Comparison of ENCODE assay signal across 17 mouse cellular contexts in genomic region chr1:134418414-134418975, GRCm38 (mm10). TPM values are rescaled to one million over a fixed set of nuclear protein-coding genes. Genes with fewer than 3 reads are reported as not detected.
A peak's percentile ranks its signal among the peaks of the same experiment; 100 is the strongest.
DNase-seq lines count a peak whose midpoint lies in the region; ATAC-seq and TF ChIP-seq lines count a peak whose summit lies in the region.
"Had no signal": no experiment of that assay in that cellular context is flagged by ENCODE, and none has a peak within 500 bp of the region (broad histone marks: within the 10 kb centered on the region; RNA-seq: fewer than 3 reads in every experiment).

No protein-coding gene starts in this region.

- peaks cover 33% of the 10 kb centered on the region for H3K4me1 ChIP-seq in liver, adult 2 months (ENCODE audit: control insufficient read depth, insufficient read depth, low read length)
- peaks cover 50% of the 10 kb centered on the region for H3K4me1 ChIP-seq in embryonic facial prominence, embryonic 15.5 days

- H3K36me3 ChIP-seq in liver, adult 2 months (ENCODE audit: control insufficient read depth, insufficient read depth, low read length): peaks cover 8% of the 10 kb centered on the region
- peaks cover 7% of the 10 kb centered on the region; the same call in 1 of the 2 replicates for H3K36me3 ChIP-seq in embryonic facial prominence, embryonic 15.5 days
- peaks cover 7% of the 10 kb centered on the region; the same call in 1 of the 2 replicates for H3K36me3 ChIP-seq in macrophage (ENCODE audit: inconsistent target)

- H3K4me2 ChIP-seq in embryonic facial prominence, embryonic 15.5 days (replicated peaks): no peak overlapping the region
- H3K4me2 ChIP-seq: hindbrain, embryonic 15.5 days had no signal

- TF ChIP-seq POLR2A in liver, adult 2 months (IDR thresholded peaks at IDR 0.05; ENCODE audit: extremely low read depth, insufficient read depth, low read length): no peak

- no peak for TF ChIP-seq CTCF in gastrocnemius, adult 2 months (IDR thresholded peaks at IDR 0.05)
- no peak for TF ChIP-seq CTCF in liver, adult 2 months (IDR thresholded peaks at IDR 0.05; ENCODE audit: low read depth, low read length)

- H3K27me3 ChIP-seq in liver, adult 2 months (ENCODE audit: control insufficient read depth, insufficient read depth, low read length): no peaks in the 10 kb centered on the region
- H3K27me3 ChIP-seq in embryonic facial prominence, embryonic 15.5 days: no peaks in the 10 kb centered on the region
- H3K27me3 ChIP-seq: hindbrain, embryonic 15.5 days had no signal

- H3K4me3 ChIP-seq in gastrocnemius, adult 2 months: peak overlapping the region; percentile 98
- no peak overlapping the region for H3K4me3 ChIP-seq in liver, adult 2 months (ENCODE audit: insufficient read depth, low read depth, low read length)
- H3K4me3 ChIP-seq in embryonic facial prominence, embryonic 15.5 days (replicated peaks): no peak overlapping the region
- no peak overlapping the region for H3K4me3 ChIP-seq in macrophage (ENCODE audit: inconsistent target)
- H3K4me3 ChIP-seq: hindbrain, embryonic 15.5 days had no signal

- DNase-seq in gastrocnemius, adult 2 months: no peak
- no peak for DNase-seq in gastrocnemius, postnatal 10 days
- no peak for DNase-seq in liver, adult 2 months (ENCODE audit: extremely low read depth, low read depth, low spot score)
- DNase-seq in liver: no peak
- DNase-seq in gastrocnemius, adult 8-10 months (ENCODE audit: low spot score in 2 of 2): no peak
- DNase-seq in spleen, postnatal 14 days (ENCODE audit: low spot score in 2 of 2): no peak
- DNase-seq: adrenal gland, postnatal 25 days; cerebellum, postnatal 25 days; kidney, postnatal 10 days; lung, postnatal 14 days; thymus, postnatal 25 days had no signal

- H3K9me3 ChIP-seq in embryonic facial prominence, embryonic 15.5 days (replicated peaks): no peaks in the 10 kb centered on the region
- H3K9me3 ChIP-seq: hindbrain, embryonic 15.5 days had no signal

- H3K9ac ChIP-seq in liver, adult 2 months (ENCODE audit: low read depth, low read length): no peak overlapping the region
- no peak overlapping the region for H3K9ac ChIP-seq in embryonic facial prominence, embryonic 15.5 days
- H3K9ac ChIP-seq: hindbrain, embryonic 15.5 days had no signal

- H3K27ac ChIP-seq in gastrocnemius, adult 2 months: peak overlapping the region; percentile 99
- peak overlapping the region; percentile 78 for H3K27ac ChIP-seq in liver, adult 2 months (replicated peaks; ENCODE audit: insufficient read depth, low read depth, low read length)
- H3K27ac ChIP-seq in embryonic facial prominence, embryonic 15.5 days (replicated peaks): peak overlapping the region; percentile 19; the same call in 1 of the 2 replicates
- H3K27ac ChIP-seq in macrophage: peak overlapping the region; percentile 89

- H3K79me2 ChIP-seq in liver, adult 2 months (ENCODE audit: control insufficient read depth, insufficient read depth, low read length): peaks cover 36% of the 10 kb centered on the region
- peaks cover 75% of the 10 kb centered on the region for H3K79me2 ChIP-seq in macrophage (ENCODE audit: inconsistent target)

- intact Hi-C loops in gastrocnemius, adult 2 months (cut with DNase I): loop anchor here (2.0 kb wide), 1 partner anchor 56 kb away; no protein-coding TSS in a partner anchor

- ATAC-seq in embryonic facial prominence, embryonic 15.5 days (ENCODE audit: insufficient number of reproducible peaks, low FRiP score, low TSS enrichment, low read depth): no peak

- 67% methylated on average over 2 of the region's 2 CpGs for WGBS in liver, adult 2 months
- 76% methylated on average over 2 of the region's 2 CpGs for WGBS in embryonic facial prominence, embryonic 15.5 days
- WGBS in macrophage (ENCODE audit: missing documents): 50% methylated on average over 2 of the region's 2 CpGs

RNA-seq across cellular contexts. Expression of gene Adipor1, which starts 3.3 kb away (rescaled TPM):
- total RNA-seq in gastrocnemius, adult 2 months (2021): 100 to 1,000 TPM; 163 to 196 TPM
- 100 to 1,000 TPM; 108 to 117 TPM for total RNA-seq in gastrocnemius, postnatal 10 days (2021)
- 71.5 and 81.2 TPM in 2 replicates for total RNA-seq in liver, adult 2 months (2014; rRNA removed)
- polyA plus RNA-seq in liver, adult 2 months (2012; rRNA removed): 92.7 and 105 TPM in 2 replicates
- polyA plus RNA-seq in embryonic facial prominence, embryonic 15.5 days (2015; fragmentation: Nextera tagmentation; extraction: Ambion mirVana): 102 TPM in 2 replicates
- total RNA-seq in macrophage (2018; cell fraction: chromatin; rRNA removed): 100 to 1,000 TPM in 3 of 26 experiments, 10 to 100 TPM in 23; 19.2 to 137 (median 65.9) TPM
- 100 to 1,000 TPM; 104 to 247 (median 147) TPM for total RNA-seq in macrophage (2018; cell fraction: cytosol; rRNA removed)
- total RNA-seq in macrophage (2018; cell fraction: nucleus; rRNA removed): 100 to 1,000 TPM in 6 of 26 experiments, 10 to 100 TPM in 20; 27.2 to 160 (median 75.3) TPM
- 121 to 204 TPM (median 153 TPM) in 3 replicates for polyA plus RNA-seq in macrophage (2018)
- 100 to 1,000 TPM; 196 to 235 (median 208) TPM for total RNA-seq in gastrocnemius, adult 8-10 months (2022)

RNA-seq across cellular contexts. Expression of gene Cyb5r1, which starts 13.1 kb away (rescaled TPM):
- 10 to 100 TPM; 82.3 to 84.1 TPM for total RNA-seq in gastrocnemius, adult 2 months (2021)
- 100 to 1,000 TPM; 108 to 116 TPM for total RNA-seq in gastrocnemius, postnatal 10 days (2021)
- total RNA-seq in liver, adult 2 months (2014; rRNA removed): 4.5 and 4.7 TPM in 2 replicates
- polyA plus RNA-seq in liver, adult 2 months (2012; rRNA removed): 8.3 and 16.3 TPM in 2 replicates
- polyA plus RNA-seq in embryonic facial prominence, embryonic 15.5 days (2015; fragmentation: Nextera tagmentation; extraction: Ambion mirVana): 41.0 and 41.2 TPM in 2 replicates
- 100 to 1,000 TPM in 11 of 26 experiments, 10 to 100 TPM in 15; 21.2 to 150 (median 89.4) TPM for total RNA-seq in macrophage (2018; cell fraction: chromatin; rRNA removed)
- 10 to 100 TPM; 55.7 to 95.3 (median 82.4) TPM for total RNA-seq in macrophage (2018; cell fraction: cytosol; rRNA removed)
- 100 to 1,000 TPM in 19 of 26 experiments, 10 to 100 TPM in 7; 47.0 to 168 (median 121) TPM for total RNA-seq in macrophage (2018; cell fraction: nucleus; rRNA removed)
- polyA plus RNA-seq in macrophage (2018): 67.3 to 81.1 TPM (median 76.8 TPM) in 3 replicates
- total RNA-seq in gastrocnemius, adult 8-10 months (2022): 10 to 100 TPM; 79.7 to 98.2 (median 83.9) TPM

RNA-seq across cellular contexts. Expression of gene 4933406M09Rik, which starts 32.8 kb away (rescaled TPM):
- not detected for total RNA-seq in gastrocnemius, adult 2 months (2021)
- total RNA-seq in gastrocnemius, postnatal 10 days (2021): not detected
- total RNA-seq in liver, adult 2 months (2014; rRNA removed): not detected in 2 replicates
- polyA plus RNA-seq in liver, adult 2 months (2012; rRNA removed): not detected in 2 replicates
- polyA plus RNA-seq in embryonic facial prominence, embryonic 15.5 days (2015; fragmentation: Nextera tagmentation; extraction: Ambion mirVana): not detected in 2 replicates
- not detected for total RNA-seq in macrophage (2018; cell fraction: chromatin; rRNA removed)
- total RNA-seq in macrophage (2018; cell fraction: cytosol; rRNA removed): not detected
- not detected for total RNA-seq in macrophage (2018; cell fraction: nucleus; rRNA removed)
- polyA plus RNA-seq in macrophage (2018): not detected in 3 replicates
- total RNA-seq in gastrocnemius, adult 8-10 months (2022): not detected
- total RNA-seq: adrenal gland, postnatal 25 days; gastrocnemius, adult 18-20 months; left cerebral cortex, adult 18-20 months; monocyte, adult 5-6 weeks had no signal
- polyA plus RNA-seq: hindbrain, embryonic 15.5 days had no signal

RNA-seq across cellular contexts. Expression of gene Klhl12, which starts 36.8 kb away (rescaled TPM):
- total RNA-seq in gastrocnemius, adult 2 months (2021): 10 to 100 TPM; 17.9 to 20.6 TPM
- total RNA-seq in gastrocnemius, postnatal 10 days (2021): 10 to 100 TPM; 10.1 to 10.7 TPM
- total RNA-seq in liver, adult 2 months (2014; rRNA removed): 8.8 and 9.9 TPM in 2 replicates
- 4.5 and 5.1 TPM in 2 replicates for polyA plus RNA-seq in liver, adult 2 months (2012; rRNA removed)
- 25.6 and 27.6 TPM in 2 replicates for polyA plus RNA-seq in embryonic facial prominence, embryonic 15.5 days (2015; fragmentation: Nextera tagmentation; extraction: Ambion mirVana)
- 10 to 100 TPM; 13.1 to 37.4 (median 25.1) TPM for total RNA-seq in macrophage (2018; cell fraction: chromatin; rRNA removed)
- 1 to 10 TPM; 2.6 to 5.1 (median 3.8) TPM for total RNA-seq in macrophage (2018; cell fraction: cytosol; rRNA removed)
- total RNA-seq in macrophage (2018; cell fraction: nucleus; rRNA removed): 10 to 100 TPM in 18 of 26 experiments, 1 to 10 TPM in 8; 7.5 to 23.3 (median 14.1) TPM
- 2.9 to 3.4 TPM (median 3.1 TPM) in 3 replicates for polyA plus RNA-seq in macrophage (2018)
- 10 to 100 TPM; 19.0 to 22.2 (median 19.5) TPM for total RNA-seq in gastrocnemius, adult 8-10 months (2022)

RNA-seq across cellular contexts. Expression of gene Tmem183a, which starts 56.7 kb away (rescaled TPM):
- 10 to 100 TPM; 12.3 to 12.4 TPM for total RNA-seq in gastrocnemius, adult 2 months (2021)
- total RNA-seq in gastrocnemius, postnatal 10 days (2021): 10 to 100 TPM; 17.2 to 18.5 TPM
- 152 and 153 TPM in 2 replicates for total RNA-seq in liver, adult 2 months (2014; rRNA removed)
- polyA plus RNA-seq in liver, adult 2 months (2012; rRNA removed): 130 and 152 TPM in 2 replicates
- 70.3 and 82.6 TPM in 2 replicates for polyA plus RNA-seq in embryonic facial prominence, embryonic 15.5 days (2015; fragmentation: Nextera tagmentation; extraction: Ambion mirVana)
- 100 to 1,000 TPM in 6 of 26 experiments, 10 to 100 TPM in 20; 52.3 to 127 (median 89.5) TPM for total RNA-seq in macrophage (2018; cell fraction: chromatin; rRNA removed)
- 10 to 100 TPM; 26.1 to 43.5 (median 32.5) TPM for total RNA-seq in macrophage (2018; cell fraction: cytosol; rRNA removed)
- total RNA-seq in macrophage (2018; cell fraction: nucleus; rRNA removed): 100 to 1,000 TPM in 2 of 26 experiments, 10 to 100 TPM in 24; 39.2 to 139 (median 63.6) TPM
- 31.9 to 35.6 TPM (median 34.8 TPM) in 3 replicates for polyA plus RNA-seq in macrophage (2018)
- 10 to 100 TPM in 3 of 4 experiments, 1 to 10 TPM in 1; 8.5 to 13.5 (median 11.1) TPM for total RNA-seq in gastrocnemius, adult 8-10 months (2022)

Comparison
In these comparisons a context has a peak if more than half of its experiments do, and no peak if none do; other contexts are left out.
1. H3K27ac ChIP-seq: peak in every context shown above with its lines; median percentile 99 in gastrocnemius, adult 2 months; 89 in macrophage; 78 in liver, adult 2 months; 19 in embryonic facial prominence, embryonic 15.5 days.
2. RNA of gene Cyb5r1, which starts 13.1 kb away (total RNA-seq): 108 to 116 TPM in gastrocnemius, postnatal 10 days, 79.7 to 98.2 TPM in gastrocnemius, adult 8-10 months and 82.3 to 84.1 TPM in gastrocnemius, adult 2 months; 4.5 to 4.7 TPM in liver, adult 2 months; every median in the first group is over 10 times any median in the second.